Mouse (Mus musculus) right cerebral cortex, postnatal 10 days (tissue): ENCODE results near the gene Usp24.

Experiments
- DNase-seq, 2 experiments: peaks; one replicate each; pipeline ENCODE4 v3.0.0; 2021; ENCODE audit warnings: low spot score in 2 of 2

Gene Usp24

DNA sequence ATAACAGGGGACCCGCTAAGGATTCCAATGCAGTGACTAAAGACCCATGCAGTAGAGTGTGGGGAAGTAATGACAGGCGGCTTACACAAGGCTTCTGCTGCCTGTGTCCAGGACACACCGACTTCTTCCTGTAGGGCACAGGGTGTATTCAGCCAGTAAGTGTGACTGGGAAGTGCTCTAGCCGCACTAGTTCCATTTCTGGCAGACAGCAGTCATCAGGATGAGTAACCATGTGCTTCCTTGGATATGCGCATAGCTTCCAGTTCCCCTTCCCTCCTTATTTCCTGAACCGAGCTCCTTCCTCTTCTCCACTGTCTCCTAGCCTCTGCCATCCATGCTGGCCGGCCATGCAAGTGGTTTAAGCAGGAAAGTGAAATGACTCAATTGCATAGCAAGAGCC, 113.1 kb downstream of the Usp24 start:
- DNase-seq: no peak

DNA sequence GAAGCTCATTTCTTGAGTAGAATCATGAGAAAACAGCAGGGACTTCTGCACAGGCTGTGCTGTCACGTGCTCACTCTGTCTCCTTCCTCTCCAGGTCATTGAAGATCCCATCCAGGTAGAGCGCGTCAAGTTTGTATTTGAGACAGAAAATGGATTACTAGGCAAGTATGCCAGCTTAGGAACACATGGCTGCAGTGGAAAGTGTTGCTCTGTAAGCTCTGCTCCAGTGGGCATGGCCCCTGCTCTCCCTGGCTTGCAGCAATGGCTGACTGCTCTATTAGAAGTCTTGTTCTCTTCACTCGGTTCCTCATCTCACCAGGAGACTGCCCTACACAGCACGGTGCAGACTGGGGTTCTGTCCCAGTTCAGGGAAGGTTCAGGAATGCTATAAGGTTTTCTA, 114.4 kb downstream of the Usp24 start:
- DNase-seq: no peak

DNA sequence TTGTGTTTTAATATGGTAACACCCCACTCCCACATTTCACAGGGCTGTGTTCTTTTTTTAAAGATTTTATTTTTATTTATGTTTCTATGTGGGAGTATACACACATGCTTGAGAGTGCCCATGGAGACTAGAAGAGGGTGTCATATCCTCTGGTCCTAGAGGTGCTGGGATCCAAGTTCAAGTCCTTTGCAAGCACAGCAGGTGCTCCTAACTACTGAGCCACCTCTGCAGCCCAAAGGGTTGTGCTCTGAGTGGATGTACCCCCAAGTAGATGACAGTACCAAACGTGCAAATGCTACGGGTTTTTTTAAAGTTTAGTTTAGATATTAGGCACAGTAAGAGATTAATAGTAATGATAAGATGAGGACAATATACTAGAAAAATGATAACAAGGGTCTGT, 119.4 kb downstream of the Usp24 start:
- no peak for DNase-seq

DNA sequence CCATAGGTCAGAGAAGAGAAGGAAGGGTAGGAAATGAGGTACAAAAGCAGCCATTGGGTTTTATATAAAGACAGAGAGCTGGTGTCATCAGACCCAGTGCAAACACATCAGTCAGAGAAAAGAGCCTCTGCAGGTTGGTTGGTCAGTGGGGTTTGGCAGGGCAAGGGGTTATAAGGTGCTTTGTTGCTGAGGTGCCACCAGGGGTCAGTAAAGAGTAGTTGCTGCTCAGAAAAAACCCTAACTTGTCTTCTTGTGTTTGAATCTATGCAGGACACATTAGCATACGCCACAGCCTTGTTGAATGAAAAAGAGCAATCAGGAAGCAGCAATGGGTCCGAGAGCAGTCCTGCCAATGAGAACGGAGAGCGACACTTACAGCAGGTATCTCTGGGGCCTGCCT, 120.5 kb downstream of the Usp24 start:
- DNase-seq: peak in 1 of 2 experiments; percentile 31

DNA sequence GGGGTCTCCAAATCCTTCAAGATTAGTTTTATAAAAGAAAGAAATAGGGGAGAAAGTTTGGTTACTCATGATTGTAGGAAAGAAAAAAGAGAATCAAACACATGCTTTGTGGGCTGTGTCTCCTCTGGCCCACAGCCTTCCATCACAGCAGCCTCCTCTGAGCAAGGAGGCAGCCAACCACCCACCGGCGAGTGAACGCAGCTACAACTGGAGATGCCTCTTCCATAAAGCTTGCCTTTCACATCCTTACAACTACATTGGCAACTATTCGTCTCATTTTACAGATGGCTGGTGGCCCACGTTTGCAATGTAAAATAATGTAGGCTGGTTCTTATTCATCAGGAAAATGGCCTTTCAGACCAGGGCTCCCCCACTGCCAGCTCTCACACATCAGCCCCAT, 121.2 kb downstream of the Usp24 start:
- DNase-seq: no peak

DNA sequence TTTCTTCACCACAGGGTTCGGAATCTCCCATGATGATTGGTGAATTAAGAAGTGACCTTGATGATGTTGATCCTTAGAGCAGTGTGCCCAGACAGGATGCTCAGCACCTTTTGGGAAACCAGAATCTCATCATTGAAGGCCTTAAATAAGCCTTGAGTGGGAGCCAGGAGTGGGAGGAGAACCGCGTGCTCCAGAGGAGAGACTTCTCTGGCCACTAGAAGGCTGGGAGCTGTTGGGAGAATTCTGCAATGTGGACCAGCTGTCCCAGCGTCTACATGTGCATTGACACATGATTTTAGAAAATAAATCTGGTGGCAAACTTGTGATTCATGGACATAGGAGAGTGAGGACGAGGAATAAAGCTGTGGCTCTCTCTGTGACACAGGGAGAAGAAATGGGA, 122.8 kb downstream of the Usp24 start:
- DNase-seq: peak in 1 of 2 experiments; percentile 36

DNA sequence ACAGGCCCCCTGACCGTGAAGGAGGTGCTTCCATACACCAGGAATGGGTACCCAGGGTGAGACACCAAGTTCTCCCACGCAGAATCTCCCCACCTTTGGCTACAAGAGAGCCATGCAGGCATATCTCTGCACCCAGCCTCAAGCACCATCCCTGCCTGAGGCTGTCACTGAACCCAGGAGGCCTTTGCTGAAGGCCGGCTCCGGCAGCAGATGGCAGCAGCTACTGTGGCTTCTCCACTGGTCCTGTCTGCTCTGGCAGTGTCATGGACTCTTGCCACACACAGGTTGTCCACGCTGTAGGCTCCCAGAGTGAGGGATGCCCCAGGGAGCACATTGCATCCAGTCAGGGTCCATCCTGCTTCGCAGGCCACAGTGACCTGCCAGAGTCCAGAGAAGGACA, 127.2 kb downstream of the Usp24 start:
- peak in 1 of 2 experiments; percentile 28 for DNase-seq

DNA sequence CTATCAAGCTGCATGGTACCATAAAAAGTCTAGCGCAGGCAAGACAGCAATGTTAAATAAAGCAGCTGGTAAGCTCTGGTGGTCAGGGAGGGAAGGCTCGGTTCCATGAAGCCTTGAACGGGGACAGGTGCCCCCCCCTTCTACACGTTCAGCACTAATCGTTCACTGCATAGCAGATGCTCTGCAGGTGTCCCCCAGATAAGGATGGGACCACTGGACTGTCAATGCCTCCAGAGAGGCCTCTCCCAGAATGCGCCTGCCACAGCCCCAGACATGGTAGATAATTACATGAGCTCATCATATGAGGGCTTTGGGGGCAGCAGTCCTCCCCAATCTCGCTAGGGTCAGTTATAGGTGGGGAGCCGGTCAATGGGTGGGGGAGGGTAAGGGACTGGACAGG, 133.3 kb downstream of the Usp24 start:
- peak in 1 of 2 experiments; percentile 21 for DNase-seq

DNA sequence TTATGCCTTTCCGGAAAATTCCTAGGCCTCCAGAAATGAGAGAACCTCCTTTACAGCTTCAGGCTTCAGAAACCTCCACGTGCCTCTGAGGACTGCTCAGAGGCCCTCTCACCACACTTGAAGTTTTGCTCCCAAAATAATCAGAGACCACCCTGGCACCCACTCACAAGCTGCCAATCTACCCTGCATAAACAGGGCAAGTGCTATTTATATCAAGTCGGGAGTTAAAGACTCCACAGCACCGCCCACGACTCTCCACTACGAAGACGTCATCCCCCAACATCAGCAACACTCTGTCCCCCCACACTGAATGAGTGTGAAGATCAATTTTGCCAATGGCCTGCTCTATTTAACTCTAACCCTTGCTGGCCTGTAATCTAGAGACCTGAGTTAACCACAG, 136.4 kb downstream of the Usp24 start:
- peak; percentile 57 to 83 for DNase-seq

DNA sequence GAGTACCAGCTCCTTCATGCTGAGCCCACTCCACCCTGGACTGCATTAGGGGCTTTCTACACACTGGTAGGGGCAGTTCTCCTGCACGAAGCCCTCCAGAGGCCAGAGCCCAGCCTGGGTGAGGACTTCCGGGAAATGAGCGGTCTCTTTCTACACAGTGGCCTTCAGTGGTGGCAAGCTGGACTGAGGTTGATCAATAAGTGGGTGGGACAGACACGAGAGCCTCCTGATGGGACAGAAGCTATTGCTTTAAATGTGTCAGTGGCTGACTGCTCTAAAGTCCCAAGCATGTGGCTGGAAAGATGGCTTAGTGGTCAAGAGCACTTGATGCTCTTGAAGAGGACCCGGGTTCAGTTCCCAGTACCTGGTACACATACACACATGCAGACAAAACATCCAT, 137.1 kb downstream of the Usp24 start:
- peak in 1 of 2 experiments; percentile 21 for DNase-seq

DNA sequence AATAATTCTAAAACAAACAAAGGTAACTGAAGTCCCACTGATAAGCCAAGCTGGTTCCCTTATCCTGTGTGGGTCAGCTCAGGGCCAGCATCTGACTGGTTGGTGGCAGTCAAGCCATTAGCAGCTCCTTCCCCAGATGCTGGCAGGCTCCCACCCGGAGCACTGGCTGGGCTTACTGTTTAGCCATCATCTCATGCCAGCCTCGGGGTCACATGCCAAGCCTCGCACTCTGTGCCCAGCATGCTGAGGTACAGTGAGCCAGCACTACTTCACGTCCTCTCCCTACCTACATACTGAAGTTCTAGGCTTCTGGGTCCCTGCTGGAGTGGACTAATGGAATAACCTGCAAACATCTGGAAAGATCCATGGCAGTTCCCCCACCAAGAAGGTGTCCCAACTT, 137.5 kb downstream of the Usp24 start:
- DNase-seq: peak; percentile 60 to 69

DNA sequence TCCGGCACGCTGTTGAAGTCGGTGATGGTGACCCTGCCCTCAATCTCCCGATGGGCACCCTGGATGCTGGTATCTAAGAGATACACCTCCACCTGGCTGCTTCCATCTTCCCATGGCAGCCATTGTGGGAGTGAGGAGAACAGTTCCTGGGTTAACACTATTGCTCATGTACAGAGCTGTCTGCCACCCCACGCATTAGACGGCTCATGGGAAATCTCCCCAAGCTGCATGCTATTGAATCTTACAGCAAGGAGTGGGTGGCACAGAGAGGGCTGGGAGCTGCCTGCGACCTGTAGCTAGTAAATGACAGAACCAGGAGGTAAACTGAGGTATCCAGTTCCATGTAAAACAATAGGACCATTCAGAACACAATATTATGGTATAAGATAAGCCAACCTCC, 138.5 kb downstream of the Usp24 start:
- no peak for DNase-seq

DNA sequence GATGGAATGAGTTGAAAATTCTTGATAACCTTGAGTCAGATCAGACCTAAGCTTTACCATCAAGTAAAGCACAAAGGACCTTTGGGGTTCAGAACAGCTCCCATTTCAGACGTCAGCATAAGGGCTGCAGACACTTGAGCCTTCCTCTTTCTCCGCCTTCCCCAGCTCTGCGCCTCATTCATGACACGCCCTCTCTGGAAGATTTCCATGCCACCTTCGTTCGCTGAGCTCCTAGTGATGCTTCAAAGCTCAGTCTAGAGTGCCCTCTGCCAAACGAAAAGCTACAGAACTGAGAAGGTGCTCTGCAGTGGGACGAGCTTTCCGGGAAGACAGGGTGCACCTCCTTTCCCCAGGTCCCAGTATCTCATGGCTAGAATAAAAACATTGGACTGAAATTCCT, 146.0 kb downstream of the Usp24 start:
- no peak for DNase-seq

DNA sequence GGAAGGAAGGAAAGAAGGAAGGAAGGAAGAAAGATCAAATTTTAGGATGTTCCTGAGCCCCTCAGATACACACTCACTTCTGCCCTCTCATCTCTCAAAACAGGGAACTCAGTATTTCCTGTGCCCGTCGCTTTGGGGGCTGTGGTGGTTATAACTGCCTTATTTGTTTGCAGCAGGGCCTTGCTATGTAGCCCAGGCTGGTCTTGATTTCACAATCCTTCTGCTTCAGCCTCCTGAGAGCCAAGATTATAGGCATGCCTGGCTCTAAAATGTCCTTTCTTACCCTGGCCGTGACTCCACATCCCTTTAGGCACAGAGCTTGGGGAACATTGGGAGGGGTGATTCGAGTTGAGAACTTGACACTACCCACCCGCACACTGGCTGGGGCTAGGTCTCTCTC, 146.5 kb downstream of the Usp24 start:
- no peak for DNase-seq

DNA sequence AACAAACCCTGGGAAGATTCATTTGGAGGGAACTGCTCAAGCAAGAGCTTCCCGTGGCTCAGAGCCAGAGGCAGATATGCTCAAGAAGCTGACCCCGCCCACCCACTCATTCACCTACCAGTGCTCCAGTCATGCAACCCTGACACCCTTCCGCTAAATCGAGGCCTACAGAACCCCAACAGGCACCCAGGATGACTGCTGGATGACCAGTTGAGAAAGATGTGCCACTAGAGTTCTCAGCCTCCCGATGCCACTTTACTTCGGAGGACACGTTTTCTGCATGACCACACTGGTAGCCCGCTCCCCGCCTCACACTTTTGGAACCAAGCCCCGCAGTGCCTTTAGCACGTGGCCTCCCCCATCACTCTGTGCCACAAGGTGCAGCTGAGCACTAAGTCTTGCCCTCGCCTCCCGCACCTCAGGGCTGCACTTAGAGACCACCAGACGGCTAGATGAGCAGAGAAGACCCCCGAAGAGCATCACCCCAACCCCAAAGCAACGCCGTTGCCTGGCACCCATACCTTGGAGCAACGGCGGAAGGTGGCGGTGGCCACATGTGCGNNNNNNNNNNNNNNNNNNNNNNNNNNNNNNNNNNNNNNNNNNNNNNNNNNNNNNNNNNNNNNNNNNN, 147.3 kb downstream of the Usp24 start:
- DNase-seq: no peak

DNA sequence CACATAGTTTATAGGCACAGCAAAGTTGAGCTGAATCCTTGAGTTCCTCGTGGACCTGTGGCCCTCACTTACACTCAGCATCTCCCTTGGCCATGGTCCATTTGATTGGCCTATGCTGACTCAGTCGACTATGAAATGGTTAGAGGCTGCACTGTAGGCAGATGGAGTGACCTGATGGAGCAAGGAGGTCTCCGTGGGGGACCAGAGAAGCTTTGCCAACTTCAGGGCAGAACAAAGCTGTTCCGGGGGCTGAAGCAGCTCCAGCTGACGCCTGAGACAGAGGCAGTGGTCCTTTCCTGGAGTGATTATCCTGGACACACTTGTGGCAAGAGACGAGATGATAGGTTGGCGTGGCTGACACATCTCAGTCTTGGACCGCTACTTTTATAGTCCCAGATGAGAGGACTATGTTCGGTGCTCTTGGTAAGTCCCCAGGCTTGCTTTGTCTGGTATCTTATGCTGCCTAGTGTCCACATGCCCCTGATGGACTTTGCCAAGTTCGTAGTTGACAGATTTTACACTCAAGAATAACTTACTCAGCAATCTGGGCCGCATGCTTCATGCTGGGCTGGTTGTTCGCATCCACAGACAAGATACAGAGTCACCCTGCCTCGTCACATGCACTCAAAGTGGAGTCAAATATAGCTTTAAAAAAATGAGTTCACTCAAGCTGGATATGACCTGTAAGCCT, 151.6 kb downstream of the Usp24 start:
- DNase-seq: no peak

DNA sequence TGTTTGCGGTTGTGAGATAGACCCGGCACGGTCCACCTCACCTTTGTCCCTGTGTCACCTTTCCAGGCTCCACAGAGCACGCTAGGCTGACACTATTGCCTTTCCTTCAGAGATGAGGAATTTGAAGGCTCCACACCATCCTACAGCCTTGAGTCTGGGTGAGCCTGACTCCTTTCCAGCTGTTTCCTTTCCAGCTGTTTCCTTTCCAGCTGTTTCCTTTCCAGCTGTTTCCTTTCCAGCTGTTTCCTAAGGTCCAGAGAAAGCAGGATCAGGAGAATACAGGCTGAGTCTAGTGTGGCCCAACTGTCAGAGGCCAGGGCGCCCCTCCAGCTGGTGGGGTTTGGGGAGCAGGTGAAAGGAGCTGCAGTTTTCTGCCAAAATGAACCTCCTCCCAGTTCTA, 154.9 kb downstream of the Usp24 start:
- no peak for DNase-seq

DNA sequence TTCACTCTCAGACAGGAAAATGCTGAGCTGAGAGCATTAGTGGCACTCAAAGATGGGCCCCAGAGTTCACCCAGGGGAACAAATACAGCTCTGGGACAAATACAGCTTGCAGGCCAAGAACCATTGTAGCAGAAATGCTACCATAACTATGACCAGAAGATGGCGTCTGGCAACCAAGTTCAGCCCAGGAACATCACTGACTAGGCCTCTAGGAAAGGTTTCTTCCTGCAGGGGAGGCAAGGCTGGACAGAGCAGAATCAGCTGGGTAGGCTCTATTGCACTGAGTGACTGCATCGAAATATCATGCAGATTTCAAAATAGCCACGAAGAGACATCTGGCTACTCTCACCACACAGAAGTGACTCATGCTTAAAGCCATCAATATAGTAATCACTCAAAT, 156.3 kb downstream of the Usp24 start:
- peak; percentile 79 to 85 for DNase-seq

DNA sequence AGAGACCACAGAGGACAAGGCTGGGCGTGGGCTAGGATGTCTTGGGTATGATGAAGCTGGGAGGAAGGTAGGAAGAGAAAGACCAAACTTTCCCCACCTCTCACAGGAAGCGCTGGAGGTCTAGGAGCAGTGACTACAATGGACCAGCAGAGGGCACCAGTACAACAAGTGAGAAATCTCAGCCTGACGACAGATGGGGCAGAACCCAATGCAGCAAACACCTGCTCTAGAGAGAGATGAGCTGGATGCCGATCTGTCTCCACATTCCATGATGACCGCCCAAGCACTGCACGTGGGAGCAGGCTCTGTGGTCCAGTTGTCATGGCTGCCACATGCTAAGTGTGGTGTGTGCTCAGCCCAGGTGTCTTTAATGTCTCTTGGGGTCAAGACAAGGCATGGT, 158.2 kb downstream of the Usp24 start:
- peak; percentile 74 to 78 for DNase-seq

DNA sequence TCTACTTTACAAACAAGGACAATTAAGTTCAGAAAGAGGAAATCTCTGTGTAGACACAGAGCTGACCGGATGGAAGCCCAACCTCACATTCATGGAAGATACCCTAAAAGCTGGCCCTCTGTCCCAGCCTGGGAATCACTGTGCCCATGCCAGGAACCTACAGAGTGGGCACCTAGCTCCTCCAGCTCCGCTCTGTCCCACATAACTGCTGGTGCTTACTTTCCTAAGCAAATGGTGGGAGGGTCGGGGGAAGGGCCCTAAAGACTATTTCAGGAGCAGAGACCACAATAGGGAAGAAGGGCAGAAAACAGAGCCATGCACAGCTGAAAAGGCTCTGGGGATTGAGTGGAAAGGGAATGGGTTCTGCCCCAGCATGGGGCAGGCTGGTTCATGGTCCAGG, 164.5 kb downstream of the Usp24 start:
- no peak for DNase-seq

DNA sequence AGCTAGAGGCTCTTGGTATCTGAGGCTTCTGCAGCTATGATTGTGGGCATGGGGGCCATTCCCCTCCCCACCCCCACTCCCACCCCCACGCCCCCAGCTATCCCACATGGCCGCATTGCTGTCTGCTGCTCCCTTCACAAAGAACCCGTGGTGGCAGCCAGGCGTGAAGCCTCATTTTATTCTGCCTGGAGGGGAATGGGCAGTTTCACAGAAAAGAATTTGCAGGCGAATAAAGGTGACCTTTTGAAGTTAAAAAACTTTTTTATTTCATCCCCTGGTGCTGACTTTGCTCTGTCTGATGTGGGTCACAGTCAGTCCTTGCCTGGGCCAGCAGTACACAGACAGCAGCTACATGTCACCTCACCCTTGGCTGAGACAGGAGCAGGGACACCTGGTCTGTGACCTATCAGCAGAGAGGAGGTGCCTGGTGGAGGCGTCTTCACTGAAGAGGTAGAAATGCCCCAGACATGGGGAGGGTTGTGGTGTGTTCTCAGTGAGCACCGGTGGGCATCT, 167.3 kb downstream of the Usp24 start:
- no peak for DNase-seq

DNA sequence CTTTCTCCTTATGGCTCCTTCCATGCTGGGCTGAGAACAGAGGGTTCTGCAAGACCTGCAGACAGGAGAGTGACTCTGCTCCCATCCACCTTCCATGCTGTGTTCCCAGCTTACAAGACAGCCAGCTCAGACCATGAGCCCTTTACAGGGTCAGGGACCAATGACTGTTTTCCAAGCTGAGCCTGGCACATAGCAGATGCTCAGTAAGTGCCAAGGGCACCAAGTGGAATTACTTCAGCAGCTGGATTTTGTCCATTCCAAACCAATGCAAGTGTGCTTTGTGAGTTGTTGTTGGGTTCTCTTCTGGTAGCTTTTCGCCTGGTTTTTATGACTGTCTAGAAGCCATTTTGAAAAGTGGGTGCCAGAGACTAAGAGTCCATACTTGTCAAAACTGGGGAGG, 167.8 kb downstream of the Usp24 start:
- DNase-seq: no peak

DNA sequence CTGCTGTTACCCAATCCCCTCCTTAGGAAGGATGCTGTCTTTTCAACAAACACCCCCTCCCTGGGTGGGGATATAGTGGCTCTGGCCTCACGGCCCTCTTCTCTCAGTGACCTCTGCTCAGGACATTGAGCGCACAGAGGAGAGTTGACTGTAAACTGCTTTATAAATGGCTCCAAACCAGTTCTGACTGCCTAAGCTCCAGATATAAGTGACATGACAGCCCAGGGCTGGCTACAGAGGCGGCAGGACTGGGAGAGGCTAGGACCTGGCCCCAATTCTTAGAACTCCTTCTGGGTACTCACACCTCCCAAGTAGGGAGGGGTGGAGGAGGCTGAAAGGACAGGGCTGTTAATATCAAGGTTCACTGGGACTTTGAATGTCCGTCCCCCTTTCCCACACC, 174.6 kb downstream of the Usp24 start:
- no peak for DNase-seq
